Mouse (Mus musculus) CD4-positive, CD25-positive, alpha-beta regulatory T cell, adult 2 months (primary cell): ENCODE measurements around the gene Gja5.
"Not testable (repeated sequence)": the region's sequence is repeated elsewhere in the genome, so short reads cannot be mapped to it uniquely, and the experiment has no call there.

Experiments
- DNase-seq: peaks from one replicate; pipeline ENCODE4 v3.0.0-alpha.2; 2012; ENCODE audit warnings: low read depth, low spot score

The Gja5 gene

GRCm38 (mm10) chr3:97035558-97035957 lies 131.1 kb downstream of the Gja5 start:
- DNase-seq, result no peak

- no peak for DNase-seq
Observed at GRCm38 (mm10) chr3:97037119-97037518, 132.6 kb downstream of the Gja5 start.

GRCm38 (mm10) chr3:97039721-97040120 lies 135.2 kb downstream of the Gja5 start:
- no peak for DNase-seq

GRCm38 (mm10) chr3:97044188-97044587 lies 139.7 kb downstream of the Gja5 start:
- peak; percentile 9 for DNase-seq

GRCm38 (mm10) chr3:97047757-97048156 lies 143.3 kb downstream of the Gja5 start:
- DNase-seq, result no peak

- DNase-seq, result peak; percentile 19
Observed at GRCm38 (mm10) chr3:97048360-97048759, 143.9 kb downstream of the Gja5 start.

- no peak for DNase-seq
Observed at GRCm38 (mm10) chr3:97051264-97051744, 146.8 kb downstream of the Gja5 start.

GRCm38 (mm10) chr3:97052069-97052799 lies 147.7 kb downstream of the Gja5 start:
- DNase-seq, result no peak

GRCm38 (mm10) chr3:97058704-97059103 lies 154.2 kb downstream of the Gja5 start:
- DNase-seq, result no peak

GRCm38 (mm10) chr3:97060119-97060518 lies 155.6 kb downstream of the Gja5 start:
- DNase-seq, result no peak

GRCm38 (mm10) chr3:97062814-97063213 lies 158.3 kb downstream of the Gja5 start:
- no peak for DNase-seq

- DNase-seq, result no peak
Observed at GRCm38 (mm10) chr3:97064046-97064445, 159.6 kb downstream of the Gja5 start.

- not testable (repeated sequence) for DNase-seq
Observed at GRCm38 (mm10) chr3:97069589-97069988, 165.1 kb downstream of the Gja5 start.

GRCm38 (mm10) chr3:97071916-97072315 lies 167.4 kb downstream of the Gja5 start:
- not testable (repeated sequence) for DNase-seq

GRCm38 (mm10) chr3:97072361-97072760 lies 167.9 kb downstream of the Gja5 start:
- not testable (repeated sequence) for DNase-seq

- not testable (repeated sequence) for DNase-seq
Observed at GRCm38 (mm10) chr3:97075744-97076350, 171.4 kb downstream of the Gja5 start.

GRCm38 (mm10) chr3:97076412-97076811 lies 171.9 kb downstream of the Gja5 start:
- peak; percentile 71 for DNase-seq

GRCm38 (mm10) chr3:97078436-97078835 lies 173.9 kb downstream of the Gja5 start:
- no peak for DNase-seq

- no peak for DNase-seq
Observed at GRCm38 (mm10) chr3:97082156-97082555, 177.7 kb downstream of the Gja5 start.

- peak; percentile 65 for DNase-seq
Observed at GRCm38 (mm10) chr3:97087326-97087725, 182.8 kb downstream of the Gja5 start.

GRCm38 (mm10) chr3:97088291-97088690 lies 183.8 kb downstream of the Gja5 start:
- DNase-seq, result not testable (repeated sequence)

GRCm38 (mm10) chr3:97091971-97092370 lies 187.5 kb downstream of the Gja5 start:
- not testable (repeated sequence) for DNase-seq

- not testable (repeated sequence) for DNase-seq
Observed at GRCm38 (mm10) chr3:97096664-97097063, 192.2 kb downstream of the Gja5 start.
